19 mouse cellular contexts compared by ENCODE assay signal in the genomic region with DNA sequence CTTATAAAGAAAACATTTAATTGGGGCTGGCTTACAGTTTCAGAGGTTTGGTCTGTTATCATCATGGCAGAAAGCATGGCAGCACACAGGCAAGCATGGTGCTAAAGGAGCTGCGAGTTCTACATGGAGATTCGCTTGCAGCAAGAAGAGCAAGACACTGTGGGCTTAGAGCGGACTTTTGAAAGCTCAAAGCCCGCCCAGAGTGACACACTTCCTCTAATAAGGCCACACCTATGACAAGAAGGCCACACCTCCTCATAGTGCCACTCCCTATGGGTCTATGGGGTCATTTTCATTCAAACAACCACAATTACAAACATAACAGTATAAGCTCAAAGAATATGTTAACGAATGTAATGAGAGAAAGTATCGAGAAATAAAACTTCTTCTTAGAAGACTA.
"Had no signal": no experiment of that assay in that cellular context is flagged by ENCODE, and none has a peak within 500 bp of the region (broad histone marks: within the 10 kb centered on the region; RNA-seq: fewer than 3 reads in every experiment).

No protein-coding gene starts in this region.

- H3K4me1 ChIP-seq: liver, embryonic 15.5 days; lung, embryonic 15.5 days; megakaryocyte, embryonic 14.5 days; midbrain, embryonic 13.5 days; midbrain, embryonic 15.5 days; neural tube, embryonic 12.5 days; stomach, embryonic 15.5 days had no signal

- H3K36me3 ChIP-seq: liver, embryonic 15.5 days; lung, embryonic 15.5 days; midbrain, embryonic 13.5 days; midbrain, embryonic 15.5 days; neural tube, embryonic 12.5 days; stomach, embryonic 15.5 days had no signal

- H3K9me3 ChIP-seq: liver, embryonic 15.5 days; lung, embryonic 15.5 days; midbrain, embryonic 13.5 days; midbrain, embryonic 15.5 days; neural tube, embryonic 12.5 days; stomach, embryonic 15.5 days had no signal

- H3K27ac ChIP-seq: liver, embryonic 15.5 days; lung, embryonic 15.5 days; macrophage; midbrain, embryonic 13.5 days; midbrain, embryonic 15.5 days; neural tube, embryonic 12.5 days; stomach, embryonic 15.5 days; stomach, postnatal 0 days had no signal

- H3K9ac ChIP-seq: liver, embryonic 15.5 days; liver, postnatal 0 days; lung, embryonic 15.5 days; midbrain, embryonic 13.5 days; midbrain, embryonic 15.5 days; neural tube, embryonic 12.5 days; stomach, embryonic 15.5 days had no signal

- H3K27me3 ChIP-seq: liver, embryonic 15.5 days; lung, embryonic 15.5 days; midbrain, embryonic 13.5 days; midbrain, embryonic 15.5 days; neural tube, embryonic 12.5 days; stomach, embryonic 15.5 days had no signal

- H3K4me3 ChIP-seq: liver, embryonic 15.5 days; lung, embryonic 15.5 days; megakaryocyte, embryonic 14.5 days; midbrain, embryonic 13.5 days; midbrain, embryonic 15.5 days; neural tube, embryonic 12.5 days; stomach, embryonic 15.5 days had no signal

- DNase-seq: liver, postnatal 0 days; lung, adult 2 months; lung, postnatal 14 days; lung, postnatal 36 days; retina, postnatal 1 day; right cerebral cortex, adult 18-20 months; right cerebral cortex, postnatal 25 days; right cerebral cortex, postnatal 4 days; thymus, adult 2 months; thymus, postnatal 25 days had no signal
